Mouse (Mus musculus) naive thymus-derived CD4-positive, alpha-beta T cell, adult 5 months (primary cell): ENCODE results near the gene Pdgfa. TPM values are rescaled to one million over a fixed set of nuclear protein-coding genes. Genes with fewer than 3 reads are reported as not detected.

Experiments
- polyA plus RNA-seq: library from polyadenylated mRNA; unstranded; fragments of 100-300 nt; shearing (Covaris generic); gene quantifications from one replicate; pipeline ENCODE4 v1.2.1, GENCODE M21; 2017

Gene Pdgfa
- polyA plus RNA-seq: not detected

DNA sequence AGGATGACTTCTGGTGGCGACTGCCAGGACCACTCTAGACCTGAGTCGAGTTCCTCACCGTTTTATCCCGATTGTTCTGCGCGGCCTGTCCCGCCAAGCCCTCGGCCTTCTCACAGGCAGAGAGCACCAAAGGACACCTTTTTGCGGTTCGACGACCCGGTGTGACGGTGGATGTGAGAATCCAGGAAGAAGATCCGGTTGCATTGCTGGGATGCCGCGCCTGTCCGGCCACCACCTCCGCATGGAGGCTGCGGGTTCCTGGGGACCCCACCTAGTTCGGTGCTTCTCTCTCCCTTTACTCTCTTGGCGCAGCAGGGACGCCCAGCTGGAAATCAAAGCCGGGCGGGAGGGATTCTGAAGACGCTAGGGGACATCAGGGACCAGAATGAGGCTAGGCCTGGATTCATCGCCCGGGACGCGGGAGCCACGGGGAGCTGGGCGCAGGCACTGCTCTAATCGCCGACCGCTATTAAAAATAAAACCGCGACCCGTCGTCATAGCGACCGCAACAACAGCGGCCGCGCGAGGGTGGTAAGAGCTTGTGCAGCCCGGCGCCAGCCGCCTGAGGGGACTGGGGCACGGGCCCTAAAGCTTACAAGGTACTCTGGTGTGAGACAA, at the start of gene Pdgfa:
Pdgfa (minus strand) TSS at position 200 of the 618 bp plus-strand sequence.

Other genes starting within 250 kb of the Pdgfa start
- gene Fam20c, start 242.9 kb downstream of the Pdgfa start, polyA plus RNA-seq: 0.09 TPM
- not detected for gene Gm5294, start 177.3 kb downstream of the Pdgfa start, polyA plus RNA-seq
- 0.90 TPM for gene Prkar1b, start 152.6 kb upstream of the Pdgfa start, polyA plus RNA-seq
- gene Dnaaf5, start 152.9 kb upstream of the Pdgfa start, polyA plus RNA-seq: 24.8 TPM
- 44.9 TPM for gene Sun1, start 203.3 kb upstream of the Pdgfa start, polyA plus RNA-seq